Mouse (Mus musculus): ENCODE data around the gene Klhl32. TPM values are rescaled to one million over a fixed set of nuclear protein-coding genes. Genes with fewer than 3 reads are reported as not detected.

Gene Klhl32
- total RNA-seq, 2 experiments from 2014 or later, result not detected

- ATAC-seq (replicated peaks; ENCODE audit: poor library complexity), result peak; percentile 71
These were observed 282.9 kb downstream of the Klhl32 start for GRCm38 (mm10) chr4:24568026-24568425.

Other genes starting within 250 kb of the Klhl32 start
- 45.9 and 65.2 TPM in 2 replicates for gene Ndufaf4, start 47.0 kb upstream of the Klhl32 start, total RNA-seq (2015)
- gene Ndufaf4, start 47.0 kb upstream of the Klhl32 start, total RNA-seq (2017), result 22.6 and 33.2 TPM in 2 replicates
- not detected in 2 replicates for gene Gpr63, start 115.3 kb upstream of the Klhl32 start, total RNA-seq (2015)
- gene Gpr63, start 115.3 kb upstream of the Klhl32 start, total RNA-seq (2017), result not detected in 2 replicates

Measured in megakaryocyte progenitor cell, adult 5-6 weeks (primary cell).